Mouse (Mus musculus) gonadal fat pad, adult 2 months (tissue): ENCODE results near the gene Nup62. TPM values are rescaled to one million over a fixed set of nuclear protein-coding genes. Genes with fewer than 3 reads are reported as not detected.

Source experiments
- DNase-seq: peaks from one replicate; pipeline ENCODE4 v3.0.0-alpha.2; 2012; ENCODE audit warnings: low read depth
- polyA plus RNA-seq: library from polyadenylated mRNA; depleted of rRNA; stranded (reverse); fragments of >200 nt; gene quantifications from 2 replicates; pipeline ENCODE4 v1.2.3, GENCODE M21; 2012

Gene Nup62
- polyA plus RNA-seq, 1 experiment: 40.5 TPM

GRCm38 (mm10) chr7:44818751-44819235 lies 2.9 kb downstream of the Nup62 start:
- DNase-seq: no peak

GRCm38 (mm10) chr7:44819391-44819790 lies 3.5 kb downstream of the Nup62 start:
- no peak for DNase-seq

- DNase-seq: no peak
Measured at GRCm38 (mm10) chr7:44819863-44820262, 4.0 kb downstream of the Nup62 start.

GRCm38 (mm10) chr7:44820525-44820924 lies 4.6 kb downstream of the Nup62 start:
- no peak for DNase-seq

GRCm38 (mm10) chr7:44821666-44822448 lies 6.0 kb downstream of the Nup62 start:
- DNase-seq: no peak

GRCm38 (mm10) chr7:44823409-44823808 lies 7.5 kb downstream of the Nup62 start:
- DNase-seq: no peak

- DNase-seq: no peak
Measured at GRCm38 (mm10) chr7:44824872-44825271, 9.0 kb downstream of the Nup62 start.

GRCm38 (mm10) chr7:44826771-44827170 lies 10.9 kb downstream of the Nup62 start:
- no peak for DNase-seq

- no peak for DNase-seq
Measured at GRCm38 (mm10) chr7:44828706-44829105, 12.8 kb downstream of the Nup62 start.

- no peak for DNase-seq
Measured at GRCm38 (mm10) chr7:44832763-44833162, 16.9 kb downstream of the Nup62 start.

GRCm38 (mm10) chr7:44835373-44836015 lies 19.6 kb downstream of the Nup62 start:
- DNase-seq: no peak

- DNase-seq: no peak
Measured at GRCm38 (mm10) chr7:44836016-44836404, 20.1 kb downstream of the Nup62 start.

- no peak for DNase-seq
Measured at GRCm38 (mm10) chr7:44836423-44837053, 20.6 kb downstream of the Nup62 start.

- DNase-seq: no peak
Measured at GRCm38 (mm10) chr7:44838073-44838472, 22.2 kb downstream of the Nup62 start.

GRCm38 (mm10) chr7:44839171-44839490 lies 23.2 kb downstream of the Nup62 start:
- DNase-seq: no peak

- DNase-seq: no peak
Measured at GRCm38 (mm10) chr7:44839491-44840191, 23.8 kb downstream of the Nup62 start.

GRCm38 (mm10) chr7:44840426-44840825 lies 24.5 kb downstream of the Nup62 start:
- DNase-seq: no peak

- no peak for DNase-seq
Measured at GRCm38 (mm10) chr7:44841825-44842463, 26.1 kb downstream of the Nup62 start.

GRCm38 (mm10) chr7:44845006-44845405 lies 29.1 kb downstream of the Nup62 start:
- no peak for DNase-seq

GRCm38 (mm10) chr7:44846804-44847203 lies 30.9 kb downstream of the Nup62 start:
- DNase-seq: no peak

- DNase-seq: no peak
Measured at GRCm38 (mm10) chr7:44847772-44848171, 31.9 kb downstream of the Nup62 start.
